Mouse (Mus musculus) heart, embryonic 11.5 days (tissue): ENCODE data around the gene Ogfrl1. TPM values are rescaled to one million over a fixed set of nuclear protein-coding genes. Genes with fewer than 3 reads are reported as not detected.

ENCODE experiments used
- ATAC-seq: fragments of 200-750 bp; cut with Nextera tagmentation; replicated peaks from 2 replicates; pipeline ENCODE4 v1.8.0; 2017; ENCODE audit warnings: moderate library complexity; ENCODE audit not compliant: insufficient number of reproducible peaks, low FRiP score, low TSS enrichment
- H3K27ac ChIP-seq: fragments of 300-500 bp; sonication (generic); 2 replicates; pipeline ENCODE4 v1.5.1; 2014; ENCODE audit warnings: mild to moderate bottlenecking, low read depth, low read length
- H3K27me3 ChIP-seq: fragments of 300-500 bp; sonication (generic); 2 replicates; pipeline ENCODE4 v1.6.1; 2014; ENCODE audit warnings: mild to moderate bottlenecking, low read length, mixed read lengths; ENCODE audit not compliant: control insufficient read depth, insufficient read depth
- H3K36me3 ChIP-seq: fragments of 300-500 bp; sonication (generic); 2 replicates; pipeline ENCODE4 v1.6.1; 2014; ENCODE audit warnings: mild to moderate bottlenecking, low read length, moderate library complexity, mixed read lengths; ENCODE audit not compliant: control insufficient read depth, insufficient read depth
- H3K4me1 ChIP-seq: fragments of 300-500 bp; sonication (generic); 2 replicates; pipeline ENCODE4 v1.6.1; 2014; ENCODE audit warnings: low read length; ENCODE audit not compliant: control insufficient read depth, insufficient read depth
- H3K4me2 ChIP-seq: fragments of 300-500 bp; sonication (generic); 2 replicates; pipeline ENCODE4 v1.6.1; 2014; ENCODE audit warnings: mild to moderate bottlenecking, moderate library complexity
- H3K4me3 ChIP-seq: fragments of 300-500 bp; sonication (generic); 2 replicates; pipeline ENCODE4 v1.5.1; 2014; ENCODE audit warnings: low read depth, low read length
- H3K9ac ChIP-seq: fragments of 300-500 bp; sonication (generic); 2 replicates; pipeline ENCODE4 v1.6.1; 2014; ENCODE audit warnings: mild to moderate bottlenecking, low read depth, low read length, moderate library complexity
- H3K9me3 ChIP-seq: fragments of 300-500 bp; sonication (generic); replicated peaks from 2 replicates; pipeline ENCODE4 v1.6.1; 2016; ENCODE audit warnings: low read length; ENCODE audit not compliant: control insufficient read depth
- WGBS: fragments of 180-500 bp; shearing (Covaris S2); extraction: QIAGEN DNeasy Blood & Tissue Kit; methylation state at CpG from one replicate; pipeline ENCODE4 v1.1.7; 2014; ENCODE audit not compliant: insufficient replicate concordance; 5-methylcytosine and 5-hydroxymethylcytosine counted together
- polyA plus RNA-seq: library from polyadenylated mRNA; unstranded; fragments of >200 nt; fragmentation: Nextera tagmentation; extraction: Ambion mirVana; gene quantifications from 2 replicates; pipeline ENCODE4 v1.2.1, GENCODE M21; 2014

The Ogfrl1 gene
- polyA plus RNA-seq, 1 experiment from 2014 or later: 13.9 TPM

- Histone ChIP-seq H3K36me3 (no peaks in the 10 kb centered on the region), H3K4me2 (no peak overlapping the region; the same call in 1 of the 2 replicates), H3K9ac (no peak overlapping the region), H3K27me3 (no peaks in the 10 kb centered on the region), H3K4me1 (peaks cover 5% of the 10 kb centered on the region; the same call in 1 of the 2 replicates), H3K9me3 (no peaks in the 10 kb centered on the region), H3K27ac (no peak overlapping the region), H3K4me3 (no peak overlapping the region)
- 84% methylated on average over 7 of the region's 7 CpGs for WGBS
- ATAC-seq: no peak
Observed at GRCm38 (mm10) chr1:23320591-23321195, 76.9 kb downstream of the Ogfrl1 start.
